Mouse (Mus musculus): ENCODE data around the gene Gm29797. TPM values are rescaled to one million over a fixed set of nuclear protein-coding genes. Genes with fewer than 3 reads are reported as not detected.

Gene Gm29797
- not detected for polyA plus RNA-seq (2014; fragmentation: Illumina TruSeq; extraction: RNeasy Lipid Tissue Mini Kit (QIAGEN cat#74804); ENCODE audit: low read depth, low replicate concordance)

GRCm38 (mm10) chr2:181656734-181657133 is at the start of gene Gm29797:
Gene Gm29797 (plus strand): TSS chr2:181657034.

GRCm38 (mm10) chr2:181671326-181671725 is 14.5 kb downstream of the Gm29797 start, which contains the start of gene Sox18:
Gene Sox18 (minus strand): TSS chr2:181671640.

GRCm38 (mm10) chr2:181679951-181680715 is 23.3 kb downstream of the Gm29797 start, which contains the start of gene Tcea2:
Gene Tcea2 (plus strand): TSS chr2:181680310.

GRCm38 (mm10) chr2:181693339-181694280 is 36.8 kb downstream of the Gm29797 start, which contains the start of gene Rgs19:
Gene Rgs19 (minus strand): TSS chr2:181693977.

GRCm38 (mm10) chr2:181698241-181698640 is 41.4 kb downstream of the Gm29797 start, which contains the start of gene Lkaaear1:
Gene Lkaaear1 (minus strand): TSS chr2:181698442.

Other genes starting within 250 kb of the Gm29797 start
- 2.7 TPM for gene Zbtb46, start 197.6 kb upstream of the Gm29797 start, polyA plus RNA-seq (2014; fragmentation: Illumina TruSeq; extraction: RNeasy Lipid Tissue Mini Kit (QIAGEN cat#74804); ENCODE audit: low read depth, low replicate concordance)
- not detected for gene Abhd16b, start 163.8 kb upstream of the Gm29797 start, polyA plus RNA-seq (2014; fragmentation: Illumina TruSeq; extraction: RNeasy Lipid Tissue Mini Kit (QIAGEN cat#74804); ENCODE audit: low read depth, low replicate concordance)
- 17.1 TPM for gene Tpd52l2, start 159.9 kb upstream of the Gm29797 start, polyA plus RNA-seq (2014; fragmentation: Illumina TruSeq; extraction: RNeasy Lipid Tissue Mini Kit (QIAGEN cat#74804); ENCODE audit: low read depth, low replicate concordance)
- gene Dnajc5, start 136.5 kb upstream of the Gm29797 start, polyA plus RNA-seq (2014; fragmentation: Illumina TruSeq; extraction: RNeasy Lipid Tissue Mini Kit (QIAGEN cat#74804); ENCODE audit: low read depth, low replicate concordance) = 19.5 TPM
- 17.9 TPM for gene Uckl1, start 72.1 kb upstream of the Gm29797 start, polyA plus RNA-seq (2014; fragmentation: Illumina TruSeq; extraction: RNeasy Lipid Tissue Mini Kit (QIAGEN cat#74804); ENCODE audit: low read depth, low replicate concordance)
- 14.8 TPM for gene Prpf6, start 65.2 kb upstream of the Gm29797 start, polyA plus RNA-seq (2014; fragmentation: Illumina TruSeq; extraction: RNeasy Lipid Tissue Mini Kit (QIAGEN cat#74804); ENCODE audit: low read depth, low replicate concordance)
- 4.4 TPM for gene Zfp512b, start 64.2 kb upstream of the Gm29797 start, polyA plus RNA-seq (2014; fragmentation: Illumina TruSeq; extraction: RNeasy Lipid Tissue Mini Kit (QIAGEN cat#74804); ENCODE audit: low read depth, low replicate concordance)
- 0.77 TPM for gene Samd10, start 57.8 kb upstream of the Gm29797 start, polyA plus RNA-seq (2014; fragmentation: Illumina TruSeq; extraction: RNeasy Lipid Tissue Mini Kit (QIAGEN cat#74804); ENCODE audit: low read depth, low replicate concordance)
- gene Sox18, start 14.6 kb downstream of the Gm29797 start, polyA plus RNA-seq (2014; fragmentation: Illumina TruSeq; extraction: RNeasy Lipid Tissue Mini Kit (QIAGEN cat#74804); ENCODE audit: low read depth, low replicate concordance) = not detected
- gene Tcea2, start 23.3 kb downstream of the Gm29797 start, polyA plus RNA-seq (2014; fragmentation: Illumina TruSeq; extraction: RNeasy Lipid Tissue Mini Kit (QIAGEN cat#74804); ENCODE audit: low read depth, low replicate concordance) = 1.4 TPM
- gene Rgs19, start 36.9 kb downstream of the Gm29797 start, polyA plus RNA-seq (2014; fragmentation: Illumina TruSeq; extraction: RNeasy Lipid Tissue Mini Kit (QIAGEN cat#74804); ENCODE audit: low read depth, low replicate concordance) = 1.7 TPM
- not detected for gene Lkaaear1, start 41.4 kb downstream of the Gm29797 start, polyA plus RNA-seq (2014; fragmentation: Illumina TruSeq; extraction: RNeasy Lipid Tissue Mini Kit (QIAGEN cat#74804); ENCODE audit: low read depth, low replicate concordance)
- not detected for gene Oprl1, start 58.0 kb downstream of the Gm29797 start, polyA plus RNA-seq (2014; fragmentation: Illumina TruSeq; extraction: RNeasy Lipid Tissue Mini Kit (QIAGEN cat#74804); ENCODE audit: low read depth, low replicate concordance)
- gene Myt1, start 106.3 kb downstream of the Gm29797 start, polyA plus RNA-seq (2014; fragmentation: Illumina TruSeq; extraction: RNeasy Lipid Tissue Mini Kit (QIAGEN cat#74804); ENCODE audit: low read depth, low replicate concordance) = not detected
- gene Pcmtd2, start 180.8 kb downstream of the Gm29797 start, polyA plus RNA-seq (2014; fragmentation: Illumina TruSeq; extraction: RNeasy Lipid Tissue Mini Kit (QIAGEN cat#74804); ENCODE audit: low read depth, low replicate concordance) = 59.3 TPM
- 24.3 TPM for gene Polr3k, start 207.3 kb downstream of the Gm29797 start, polyA plus RNA-seq (2014; fragmentation: Illumina TruSeq; extraction: RNeasy Lipid Tissue Mini Kit (QIAGEN cat#74804); ENCODE audit: low read depth, low replicate concordance)

Data from liver, adult 10 weeks (tissue).